Mouse (Mus musculus): Measurements from ENCODE around the gene Atp1a4.

DNA sequence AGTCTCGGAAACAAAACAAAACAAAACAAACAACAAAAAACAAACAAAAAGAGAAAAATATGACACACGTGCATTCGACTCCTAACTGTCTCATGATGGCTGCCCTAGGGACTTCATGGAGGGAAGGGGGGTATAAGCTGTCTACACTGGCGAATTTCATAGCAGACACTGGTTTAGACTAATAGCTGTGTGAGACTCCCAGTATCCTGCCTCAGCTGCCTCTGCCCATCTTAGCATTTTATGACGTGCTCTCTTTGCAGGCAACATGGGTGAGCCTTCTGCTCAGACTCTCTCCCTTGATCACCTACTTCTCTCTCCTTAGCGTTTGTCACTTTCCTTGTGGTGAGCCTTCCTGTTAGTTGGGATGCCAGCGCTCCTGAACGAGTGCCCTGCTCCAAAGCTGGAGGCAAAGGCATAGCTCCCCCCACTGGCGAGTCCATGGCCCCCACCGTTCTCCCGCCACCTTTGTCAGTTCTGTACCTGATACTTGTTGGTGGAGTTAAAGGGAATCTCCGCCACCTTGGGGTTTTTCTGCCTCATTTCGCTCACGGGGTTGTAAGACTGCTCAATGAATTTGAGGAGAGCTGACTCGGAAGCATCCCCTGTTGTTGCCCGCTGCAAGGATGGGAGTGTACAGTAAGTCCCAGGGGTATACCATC lies 14.5 kb downstream of the Atp1a4 start:
- TF ChIP-seq CTCF (conservative IDR thresholded peaks at IDR 0.05; ENCODE audit: low read length): 0 out of 2 replicates have a peak, but pooled peaks have one; percentile 10
- TF ChIP-seq NANOG (IDR thresholded peaks at IDR 0.05; ENCODE audit: borderline replicate concordance, low read length): no peak
- TF ChIP-seq POU5F1 (IDR thresholded peaks at IDR 0.05; ENCODE audit: borderline replicate concordance, low read length): no peak
